Mouse (Mus musculus) intestine, embryonic 15.5 days (tissue): ENCODE results near the gene Kcnt1. TPM values are rescaled to one million over a fixed set of nuclear protein-coding genes. Genes with fewer than 3 reads are reported as not detected.
"Not testable (repeated sequence)": the region's sequence is repeated elsewhere in the genome, so short reads cannot be mapped to it uniquely, and the experiment has no call there.

Source experiments
- ATAC-seq: fragments of 200-750 bp; cut with Nextera tagmentation; 2 replicates; pipeline ENCODE4 v1.8.0; 2017; ENCODE audit warnings: moderate TSS enrichment, moderate library complexity
- H3K27ac ChIP-seq: fragments of 300-500 bp; sonication (generic); 2 replicates; pipeline ENCODE4 v1.5.1; 2015; ENCODE audit warnings: mild to moderate bottlenecking, inconsistent platforms
- H3K27me3 ChIP-seq: fragments of 300-500 bp; sonication (generic); replicated peaks from 2 replicates; pipeline ENCODE4 v1.6.1; 2015; ENCODE audit warnings: inconsistent platforms
- H3K36me3 ChIP-seq: fragments of 300-500 bp; sonication (generic); 2 replicates; pipeline ENCODE4 v1.6.1; 2015; ENCODE audit warnings: inconsistent platforms
- H3K4me1 ChIP-seq: fragments of 300-500 bp; sonication (generic); replicated peaks from 2 replicates; pipeline ENCODE4 v1.6.1; 2015; ENCODE audit warnings: inconsistent platforms
- H3K4me2 ChIP-seq: fragments of 300-500 bp; sonication (generic); replicated peaks from 2 replicates; pipeline ENCODE4 v1.6.1; 2015; ENCODE audit warnings: mild to moderate bottlenecking, inconsistent platforms
- H3K4me3 ChIP-seq: fragments of 300-500 bp; sonication (generic); replicated peaks from 2 replicates; pipeline ENCODE4 v1.5.1; 2015; ENCODE audit warnings: inconsistent platforms
- H3K9ac ChIP-seq: fragments of 300-500 bp; sonication (generic); 2 replicates; pipeline ENCODE4 v1.6.1; 2015; ENCODE audit warnings: inconsistent platforms
- H3K9me3 ChIP-seq: fragments of 300-500 bp; sonication (generic); 2 replicates; pipeline ENCODE4 v1.6.1; 2016; ENCODE audit warnings: inconsistent platforms
- WGBS: fragments of 180-500 bp; shearing (Covaris S2); methylation state at CpG from one replicate; pipeline ENCODE4 v1.1.7; 2015; 5-methylcytosine and 5-hydroxymethylcytosine counted together
- polyA plus RNA-seq: library from polyadenylated mRNA; unstranded; fragments of >200 nt; fragmentation: Nextera tagmentation; extraction: Ambion mirVana; gene quantifications from 2 replicates; pipeline ENCODE4 v1.2.1, GENCODE M21; 2015

Gene Kcnt1
- 0.53 and 0.67 TPM in 2 replicates for polyA plus RNA-seq

DNA sequence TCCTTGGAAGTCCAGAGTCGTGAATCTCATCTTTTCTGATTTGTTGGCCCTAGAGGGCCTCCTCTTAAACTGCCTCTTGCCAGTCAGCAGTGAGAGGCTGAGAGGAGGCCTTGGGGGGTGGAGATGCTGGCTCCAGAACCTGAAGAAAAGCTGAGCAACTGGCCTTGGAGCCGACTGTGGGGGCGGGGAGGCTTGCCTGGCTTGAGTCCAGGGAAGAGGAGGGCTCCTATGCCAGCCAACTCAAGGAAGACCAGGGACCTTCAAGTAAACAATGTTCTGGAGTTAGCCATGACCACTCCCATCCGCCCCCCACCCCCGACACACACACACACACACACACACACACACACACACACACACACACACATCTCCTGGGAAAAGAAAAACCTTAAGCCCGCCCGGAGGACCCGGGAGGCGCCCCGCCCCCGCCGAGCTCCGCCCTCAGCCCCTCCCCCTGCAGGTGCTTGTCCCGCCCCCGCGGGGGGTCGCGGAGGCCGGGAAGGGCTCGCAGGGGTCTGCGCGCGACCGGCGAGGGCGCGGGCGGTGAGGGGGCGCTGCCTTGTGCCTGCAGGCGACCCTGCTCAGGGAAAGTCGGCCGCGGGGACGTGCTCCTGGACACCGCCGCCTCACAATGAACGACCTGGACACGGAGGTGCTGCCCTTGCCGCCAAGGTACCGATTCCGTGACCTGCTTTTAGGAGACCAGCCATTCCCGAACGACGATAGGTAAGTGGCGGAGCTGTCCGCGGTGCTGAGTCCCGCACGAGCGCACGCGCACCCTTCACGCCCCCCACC is at the start of gene Kcnt1:
Gene Kcnt1 (plus strand): TSS at position 398 of the 795 bp plus-strand sequence.
- H3K9me3 ChIP-seq = no peaks in the 10 kb centered on the region
- WGBS = under 1% methylated on average over 52 of the region's 53 CpGs

GRCm38 (mm10) chr2:25815748-25816147 is 47.8 kb upstream of the Kcnt1 start, which contains the start of gene Glt6d1:
Gene Glt6d1, minus strand, starts transcription at chr2:25815848.
- 58% methylated on average over 1 of the region's 1 CpGs for WGBS
- H3K9ac ChIP-seq, H3K4me2 ChIP-seq, H3K36me3 ChIP-seq, H3K27ac ChIP-seq, H3K9me3 ChIP-seq, ATAC-seq, H3K27me3 ChIP-seq, H3K4me3 ChIP-seq, H3K4me1 ChIP-seq: not testable (repeated sequence)

More for the DNA sequence above, at the start of gene Kcnt1:
- H3K4me2 ChIP-seq = peak within 1 kb of the TSS; percentile 97
- peak; percentile 53; the same call in 1 of the 2 replicates for ATAC-seq
- peaks cover 13% of the 10 kb centered on the region for H3K4me1 ChIP-seq
- H3K36me3 ChIP-seq = no peaks in the 10 kb centered on the region
- peak within 1 kb of the TSS; percentile 48 for H3K4me3 ChIP-seq
- peaks cover 23% of the 10 kb centered on the region for H3K27me3 ChIP-seq
- H3K27ac ChIP-seq = no peak within 1 kb of the TSS
- H3K9ac ChIP-seq = no peak within 1 kb of the TSS

GRCm38 (mm10) chr2:25822806-25823205 is 40.7 kb upstream of the Kcnt1 start, which contains the start of gene Lcn9:
Gene Lcn9, plus strand, starts transcription at chr2:25823153.
- no peak for ATAC-seq
- H3K4me2 ChIP-seq = no peak within 1 kb of the TSS

DNA sequence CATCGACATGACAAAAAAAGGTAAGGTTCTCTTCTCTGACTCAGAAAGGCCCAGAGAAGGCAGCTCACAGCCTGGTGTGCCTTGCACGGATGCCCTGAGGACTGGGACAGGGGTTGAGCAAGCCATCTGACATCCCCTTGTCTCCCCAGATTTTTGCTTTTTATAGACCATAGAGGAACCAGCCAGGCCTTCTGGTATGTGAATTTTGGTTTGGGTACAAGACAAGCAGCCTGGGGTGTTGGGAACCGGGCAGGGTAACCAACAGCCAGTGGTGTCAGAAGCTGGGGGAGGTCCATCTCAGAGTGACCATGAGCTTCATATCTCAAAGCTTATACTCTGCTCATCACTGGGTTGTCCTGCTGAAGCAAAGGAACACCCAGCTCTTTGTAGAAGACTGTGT is 38.8 kb upstream of the Kcnt1 start:
- Histone ChIP-seq H3K4me3 (no peak overlapping the region), H3K4me2 (no peak overlapping the region), H3K9ac (no peak overlapping the region), H3K27ac (no peak overlapping the region), H3K36me3 (no peaks in the 10 kb centered on the region), H3K9me3 (no peaks in the 10 kb centered on the region), H3K4me1 (no peaks in the 10 kb centered on the region), H3K27me3 (no peaks in the 10 kb centered on the region)
- 87% methylated on average over 3 of the region's 3 CpGs for WGBS
- no peak for ATAC-seq

More at GRCm38 (mm10) chr2:25822806-25823205, 40.7 kb upstream of the Kcnt1 start, which contains the start of gene Lcn9:
- Histone ChIP-seq H3K4me1 (no peaks in the 10 kb centered on the region), H3K27ac (no peak within 1 kb of the TSS), H3K27me3 (no peaks in the 10 kb centered on the region), H3K9ac (no peak within 1 kb of the TSS), H3K36me3 (no peaks in the 10 kb centered on the region), H3K9me3 (no peaks in the 10 kb centered on the region), H3K4me3 (no peak within 1 kb of the TSS)
- WGBS = 77% methylated on average over 1 of the region's 1 CpGs

DNA sequence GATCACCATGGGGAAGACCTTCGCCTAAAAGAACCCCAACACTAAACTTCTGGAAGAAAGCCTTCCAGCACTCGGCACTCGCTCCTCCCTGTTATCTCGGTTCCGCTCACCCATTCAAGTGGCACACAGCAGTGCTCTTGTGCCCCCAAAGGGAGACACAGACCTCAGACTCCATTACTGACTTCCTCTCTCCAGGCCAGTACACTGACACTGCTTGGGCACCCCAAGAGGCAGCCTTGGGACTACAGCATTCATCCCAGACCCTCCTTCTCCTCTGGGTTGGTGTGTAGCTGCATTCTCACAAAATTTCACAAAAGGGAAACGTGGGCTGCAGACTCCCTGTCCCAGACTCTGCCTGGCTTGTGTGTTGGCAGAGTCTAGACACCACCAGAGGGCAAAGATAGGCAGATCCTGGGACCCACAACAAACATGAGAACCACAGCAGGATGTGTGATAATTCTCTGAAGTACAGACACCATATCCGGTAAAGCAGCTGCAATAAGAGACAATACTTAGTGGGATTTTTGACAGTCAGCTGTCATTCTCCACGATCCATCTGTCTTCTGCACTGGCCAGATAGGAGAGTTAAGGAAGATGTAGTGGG is 35.1 kb upstream of the Kcnt1 start:
- ATAC-seq = no peak
- H3K9ac ChIP-seq = no peak overlapping the region

GRCm38 (mm10) chr2:25830786-25831185 is 32.7 kb upstream of the Kcnt1 start:
- 66% methylated on average over 3 of the region's 3 CpGs for WGBS
- no peaks in the 10 kb centered on the region for H3K36me3 ChIP-seq
- no peak overlapping the region for H3K4me3 ChIP-seq
- no peaks in the 10 kb centered on the region for H3K9me3 ChIP-seq
- H3K27ac ChIP-seq = no peak overlapping the region
- H3K4me1 ChIP-seq = no peaks in the 10 kb centered on the region
- H3K4me2 ChIP-seq = no peak overlapping the region
- 0 out of 2 replicates have a peak, but pooled peaks cover 1% of the 10 kb centered on the region for H3K27me3 ChIP-seq
- no peak overlapping the region for H3K9ac ChIP-seq
- ATAC-seq = no peak

More for the DNA sequence above, 35.1 kb upstream of the Kcnt1 start:
- WGBS = 76% methylated on average over 8 of the region's 8 CpGs
- no peak overlapping the region for H3K4me2 ChIP-seq
- no peaks in the 10 kb centered on the region for H3K4me1 ChIP-seq
- H3K36me3 ChIP-seq = no peaks in the 10 kb centered on the region
- H3K27me3 ChIP-seq = no peaks in the 10 kb centered on the region
- H3K9me3 ChIP-seq = no peaks in the 10 kb centered on the region
- H3K27ac ChIP-seq = no peak overlapping the region
- no peak overlapping the region for H3K4me3 ChIP-seq

DNA sequence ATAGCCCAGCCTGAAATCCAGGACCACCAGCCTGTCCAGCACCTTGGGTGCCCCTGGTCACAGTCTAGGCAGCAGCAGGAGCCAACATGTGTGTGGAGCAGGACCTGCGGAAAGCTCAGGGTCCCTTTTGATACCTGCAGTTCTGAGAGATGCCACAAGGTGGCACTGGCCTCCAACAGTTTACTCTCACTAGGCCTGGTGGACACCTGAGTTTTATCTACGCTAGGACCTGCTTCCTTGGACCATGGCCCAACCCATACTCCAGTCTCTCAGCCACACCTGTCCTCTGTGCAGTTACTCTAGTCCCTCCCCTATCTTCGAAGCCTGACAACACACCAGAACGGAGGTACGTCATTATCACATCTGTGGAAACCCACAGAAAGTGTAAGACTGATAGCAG is 27.2 kb upstream of the Kcnt1 start:
- H3K9ac ChIP-seq = no peak overlapping the region
- no peaks in the 10 kb centered on the region for H3K9me3 ChIP-seq
- 39% methylated on average over 5 of the region's 5 CpGs for WGBS
- 0 out of 2 replicates have a peak, but pooled peaks cover 2% of the 10 kb centered on the region for H3K27me3 ChIP-seq
- H3K4me2 ChIP-seq = no peak overlapping the region
- H3K4me1 ChIP-seq = no peaks in the 10 kb centered on the region
- H3K36me3 ChIP-seq = no peaks in the 10 kb centered on the region
- no peak overlapping the region for H3K4me3 ChIP-seq
- ATAC-seq = peak; percentile 82
- no peak overlapping the region for H3K27ac ChIP-seq

GRCm38 (mm10) chr2:25842161-25842560 is 21.4 kb upstream of the Kcnt1 start:
- no peaks in the 10 kb centered on the region for H3K27me3 ChIP-seq
- H3K4me2 ChIP-seq = no peak overlapping the region
- no peak overlapping the region for H3K4me3 ChIP-seq
- no peak for ATAC-seq
- no peaks in the 10 kb centered on the region for H3K4me1 ChIP-seq
- H3K36me3 ChIP-seq = no peaks in the 10 kb centered on the region
- no peak overlapping the region for H3K9ac ChIP-seq
- H3K9me3 ChIP-seq = no peaks in the 10 kb centered on the region
- WGBS = 59% methylated on average over 4 of the region's 4 CpGs
- H3K27ac ChIP-seq = no peak overlapping the region

- no peak for ATAC-seq
- WGBS = 84% methylated on average over 1 of the region's 1 CpGs
These were observed 20.8 kb upstream of the Kcnt1 start for GRCm38 (mm10) chr2:25842758-25843157.

DNA sequence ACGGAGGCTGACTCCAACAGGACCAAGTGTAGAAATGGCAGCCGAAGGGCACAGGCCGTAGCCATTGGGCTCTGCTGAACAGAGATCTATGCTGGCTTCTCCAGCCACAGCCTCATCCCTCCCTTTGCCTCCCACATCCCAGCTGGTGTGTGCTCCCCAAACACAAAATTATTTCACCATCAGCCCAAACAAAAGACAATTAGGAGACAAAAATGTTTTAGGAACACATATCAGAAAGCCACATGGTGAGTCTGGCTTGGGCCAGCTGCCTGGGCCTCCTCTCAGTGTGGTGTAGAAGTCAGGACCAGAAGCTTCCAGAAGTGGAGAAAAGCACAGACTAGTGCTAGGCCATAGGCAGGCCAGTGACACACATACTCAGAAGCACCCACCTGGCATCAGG is 19.4 kb upstream of the Kcnt1 start:
- Histone ChIP-seq H3K27me3 (no peaks in the 10 kb centered on the region), H3K36me3 (no peaks in the 10 kb centered on the region), H3K9me3 (no peaks in the 10 kb centered on the region), H3K27ac (no peak overlapping the region), H3K4me3 (no peak overlapping the region), H3K4me2 (no peak overlapping the region), H3K4me1 (no peaks in the 10 kb centered on the region), H3K9ac (no peak overlapping the region)
- ATAC-seq = no peak
- WGBS = 88% methylated on average over 3 of the region's 3 CpGs

More at GRCm38 (mm10) chr2:25842758-25843157, 20.8 kb upstream of the Kcnt1 start:
- H3K4me3 ChIP-seq = no peak overlapping the region
- H3K36me3 ChIP-seq = no peaks in the 10 kb centered on the region
- H3K27me3 ChIP-seq = no peaks in the 10 kb centered on the region
- H3K4me1 ChIP-seq = no peaks in the 10 kb centered on the region
- no peak overlapping the region for H3K9ac ChIP-seq
- H3K27ac ChIP-seq = no peak overlapping the region
- H3K9me3 ChIP-seq = no peaks in the 10 kb centered on the region
- H3K4me2 ChIP-seq = no peak overlapping the region

DNA sequence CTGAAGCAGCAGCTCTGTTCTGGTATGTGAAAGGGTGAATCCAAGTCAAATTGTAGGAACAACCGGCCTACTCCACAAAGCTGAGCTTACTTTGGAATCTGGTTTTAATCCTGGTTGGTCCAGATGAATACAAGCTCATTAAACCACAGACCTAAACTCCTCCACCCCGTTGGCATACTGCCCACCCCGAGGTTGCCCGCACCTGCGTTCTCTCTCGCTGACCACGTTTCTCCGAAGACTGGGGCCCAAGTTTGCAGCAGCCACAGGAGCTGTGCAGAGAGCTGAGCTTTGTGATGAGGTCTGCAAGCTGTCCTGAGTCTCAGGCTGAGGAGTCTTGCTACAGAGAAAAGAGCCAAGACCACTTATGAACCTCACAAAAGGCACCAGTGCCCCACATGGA is 17.0 kb upstream of the Kcnt1 start:
- H3K27me3 ChIP-seq = no peaks in the 10 kb centered on the region
- 77% methylated on average over 8 of the region's 8 CpGs for WGBS
- no peak overlapping the region for H3K27ac ChIP-seq
- no peak overlapping the region for H3K4me2 ChIP-seq
- no peak overlapping the region for H3K9ac ChIP-seq
- no peaks in the 10 kb centered on the region for H3K9me3 ChIP-seq
- H3K36me3 ChIP-seq = no peaks in the 10 kb centered on the region
- H3K4me3 ChIP-seq = no peak overlapping the region
- H3K4me1 ChIP-seq = no peaks in the 10 kb centered on the region
- ATAC-seq = no peak

GRCm38 (mm10) chr2:25847226-25847625 is 16.3 kb upstream of the Kcnt1 start, which contains the start of gene Sohlh1:
Gene Sohlh1, minus strand, starts transcription at chr2:25847248.
- ATAC-seq = no peak
- H3K4me3 ChIP-seq = no peak within 1 kb of the TSS
- WGBS = 75% methylated on average over 16 of the region's 16 CpGs
- no peaks in the 10 kb centered on the region for H3K27me3 ChIP-seq
- H3K9me3 ChIP-seq = no peaks in the 10 kb centered on the region
- no peak within 1 kb of the TSS for H3K9ac ChIP-seq
- H3K4me2 ChIP-seq = no peak within 1 kb of the TSS
- no peak within 1 kb of the TSS for H3K27ac ChIP-seq
- no peaks in the 10 kb centered on the region for H3K36me3 ChIP-seq
- H3K4me1 ChIP-seq = no peaks in the 10 kb centered on the region
